In genomic region chr8:124713207-124713606, GRCm38 (mm10) we compare ENCODE assay signal across 15 mouse cellular contexts.
"Had no signal": no experiment of that assay in that cellular context is flagged by ENCODE, and none has a peak within 500 bp of the region (broad histone marks: within the 10 kb centered on the region; RNA-seq: fewer than 3 reads in every experiment).

No protein-coding gene starts in this region.

- DNase-seq: kidney, adult 18-20 months; kidney, postnatal 14 days; lung, adult 2 months; lung, postnatal 36 days; right cerebral cortex, adult 18-20 months; right cerebral cortex, postnatal 25 days; thymus, postnatal 14 days had no signal

- H3K9me3 ChIP-seq: intestine, embryonic 15.5 days; kidney, embryonic 15.5 days; limb, embryonic 10.5 days; midbrain, embryonic 15.5 days had no signal

- H3K4me1 ChIP-seq: intestine, embryonic 15.5 days; kidney, embryonic 15.5 days; limb, embryonic 10.5 days; midbrain, embryonic 15.5 days had no signal

- ATAC-seq: intestine, embryonic 15.5 days; lung, postnatal 0 days; midbrain, embryonic 15.5 days had no signal

- H3K9ac ChIP-seq: intestine, embryonic 15.5 days; kidney, embryonic 15.5 days; midbrain, embryonic 15.5 days had no signal

- H3K4me3 ChIP-seq: intestine, embryonic 15.5 days; kidney, embryonic 15.5 days; left cerebral cortex, adult 2 months; limb, embryonic 10.5 days; midbrain, embryonic 15.5 days had no signal

- H3K4me2 ChIP-seq: intestine, embryonic 15.5 days; kidney, embryonic 15.5 days; midbrain, embryonic 11.5 days; midbrain, embryonic 15.5 days had no signal

- H3K27ac ChIP-seq: intestine, embryonic 15.5 days; kidney, embryonic 15.5 days; left cerebral cortex, adult 2 months; limb, embryonic 10.5 days; midbrain, embryonic 15.5 days; stomach, postnatal 0 days had no signal

- H3K27me3 ChIP-seq: intestine, embryonic 15.5 days; kidney, embryonic 15.5 days; midbrain, embryonic 15.5 days had no signal
